Mouse (Mus musculus) bone marrow macrophage, adult 2 months (primary cell): ENCODE results near the gene Tspan5.

Source experiments
- CTCF ChIP-seq: IDR thresholded peaks from 2 replicates; pipeline ENCODE4 v1.5.1; 2012; ENCODE audit warnings: low read depth, mild to moderate bottlenecking, low read length, moderate library complexity
- POLR2A ChIP-seq: IDR thresholded peaks from 2 replicates; pipeline ENCODE4 v1.6.1; 2012; ENCODE audit warnings: mild to moderate bottlenecking, low read depth, low read length, borderline replicate concordance

GRCm38 (mm10) chr3:138876931-138877361 lies 135.0 kb downstream of the Tspan5 start:
- TF ChIP-seq CTCF (no peak), POLR2A (no peak)
